Mouse (Mus musculus): ENCODE measurements around the gene Kdelc2. TPM values are rescaled to one million over a fixed set of nuclear protein-coding genes. Genes with fewer than 3 reads are reported as not detected.

The Kdelc2 gene
- 0.73 and 0.83 TPM in 2 replicates for polyA plus RNA-seq (2012; ENCODE audit: low replicate concordance)

GRCm38 (mm10) chr9:53383951-53384866 lies at the start of gene Kdelc2:
Kdelc2 (plus strand) TSS chr9:53384025.

GRCm38 (mm10) chr9:53402291-53402711 lies 18.5 kb downstream of the Kdelc2 start, which contains the start of gene 4930550C14Rik:
4930550C14Rik (plus strand) TSS chr9:53402325.

Other genes with a start within 250 kb of the Kdelc2 start
- 7.0 and 7.4 TPM in 2 replicates for gene Ddx10, start 136.0 kb upstream of the Kdelc2 start, polyA plus RNA-seq (2012; ENCODE audit: low replicate concordance)
- not detected in 2 replicates for gene Exph5, start 82.4 kb upstream of the Kdelc2 start, polyA plus RNA-seq (2012; ENCODE audit: low replicate concordance)
- 0.15 TPM in 1 of 2 replicates, not detected in the other for gene 4930550C14Rik, start 18.3 kb downstream of the Kdelc2 start, polyA plus RNA-seq (2012; ENCODE audit: low replicate concordance)
- 0.68 and 2.6 TPM in 2 replicates for gene Atm, start 152.7 kb downstream of the Kdelc2 start, polyA plus RNA-seq (2012; ENCODE audit: low replicate concordance)
- 0.96 and 1.1 TPM in 2 replicates for gene Npat, start 153.0 kb downstream of the Kdelc2 start, polyA plus RNA-seq (2012; ENCODE audit: low replicate concordance)
- gene Acat1, start 226.4 kb downstream of the Kdelc2 start, polyA plus RNA-seq (2012; ENCODE audit: low replicate concordance), result 1.4 and 71.7 TPM in 2 replicates